Mouse (Mus musculus): ENCODE data around the gene 9230104L09Rik. TPM values are rescaled to one million over a fixed set of nuclear protein-coding genes. Genes with fewer than 3 reads are reported as not detected.
A peak's percentile ranks its signal among the peaks of the same experiment; 100 is the strongest.

Gene 9230104L09Rik
- polyA plus RNA-seq, 1 experiment = not detected

- TF ChIP-seq POLR2A (IDR thresholded peaks at IDR 0.05; ENCODE audit: low read depth, low read length) = no peak
- Histone ChIP-seq H3K27me3 (ENCODE audit: control insufficient read depth, insufficient read depth, low read length) (no peaks in the 10 kb centered on the region), H3K27ac (ENCODE audit: insufficient read depth, low read depth, low read length) (no peak overlapping the region), H3K4me1 (ENCODE audit: control insufficient read depth, insufficient read depth, insufficient read length, low read length) (no peaks in the 10 kb centered on the region), H3K36me3 (ENCODE audit: control insufficient read depth, insufficient read depth, low read length) (no peaks in the 10 kb centered on the region), H3K4me3 (ENCODE audit: low read depth, low read length) (no peak overlapping the region)
- 66% methylated on average over 4 of the region's 4 CpGs for WGBS
These were observed 7.3 kb downstream of the 9230104L09Rik start for GRCm38 (mm10) chr2:148857506-148857905.

- H3K27me3 ChIP-seq (ENCODE audit: control insufficient read depth, insufficient read depth, low read length) = no peaks in the 10 kb centered on the region
- no peaks in the 10 kb centered on the region for H3K36me3 ChIP-seq (ENCODE audit: control insufficient read depth, insufficient read depth, low read length)
- no peak overlapping the region for H3K4me3 ChIP-seq (ENCODE audit: low read depth, low read length)
- TF ChIP-seq CTCF (IDR thresholded peaks at IDR 0.05; ENCODE audit: extremely low read depth, insufficient read length, insufficient replicate concordance, low read depth, low read length) (no peak), POLR2A (IDR thresholded peaks at IDR 0.05; ENCODE audit: low read depth, low read length) (no peak)
- H3K27ac ChIP-seq (ENCODE audit: insufficient read depth, low read depth, low read length) = peak overlapping the region; percentile 66
- no peaks in the 10 kb centered on the region for H3K4me1 ChIP-seq (ENCODE audit: control insufficient read depth, insufficient read depth, insufficient read length, low read length)
- 36% methylated on average over 8 of the region's 8 CpGs for WGBS
These were observed 8.0 kb downstream of the 9230104L09Rik start for GRCm38 (mm10) chr2:148856630-148857400.

DNA sequence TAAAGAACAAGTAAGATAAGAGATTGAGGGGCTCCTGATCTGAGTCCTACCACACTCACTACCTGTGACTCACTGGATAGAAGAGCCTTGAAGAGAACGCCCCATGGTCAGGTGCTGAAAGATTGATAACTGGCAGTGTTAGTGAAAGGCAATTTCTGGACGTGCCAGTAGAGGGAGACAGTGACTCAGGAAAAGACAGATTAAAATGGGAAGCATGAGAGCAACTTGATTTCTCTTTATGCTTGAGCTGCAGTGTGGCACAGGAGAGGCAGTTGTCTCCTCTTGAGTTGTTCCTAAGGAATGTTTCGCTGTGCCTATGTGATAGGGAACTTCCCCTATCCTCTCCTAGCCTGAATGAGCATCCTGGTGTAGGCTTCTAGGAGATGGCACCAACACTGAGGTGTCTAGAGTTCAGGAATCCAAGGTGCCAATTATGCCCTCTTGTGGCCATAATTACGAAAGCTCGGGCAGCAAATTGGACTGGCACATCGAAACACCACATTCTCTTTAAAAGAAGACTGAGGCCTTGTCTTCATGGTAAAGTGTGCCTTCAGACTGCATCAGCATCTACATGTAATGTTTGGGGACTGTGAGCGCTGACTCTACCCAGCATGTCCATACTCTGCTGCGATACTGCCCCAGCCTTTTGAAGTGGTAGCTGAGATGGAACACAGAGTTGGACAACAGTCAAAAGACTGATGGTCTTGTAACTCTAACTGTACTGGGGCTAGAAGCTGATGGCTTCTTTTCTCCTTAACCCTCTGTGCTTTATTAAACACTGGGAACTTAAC is 13.5 kb downstream of the 9230104L09Rik start:
- H3K4me3 ChIP-seq (ENCODE audit: low read depth, low read length) = no peak overlapping the region
- WGBS = 36% methylated on average over 8 of the region's 8 CpGs
- no peak for TF ChIP-seq POLR2A (IDR thresholded peaks at IDR 0.05; ENCODE audit: low read depth, low read length)
- peak; percentile 67; the same call in 1 of the 2 replicates for TF ChIP-seq CTCF (IDR thresholded peaks at IDR 0.05; ENCODE audit: extremely low read depth, insufficient read length, insufficient replicate concordance, low read depth, low read length)
- H3K27me3 ChIP-seq (ENCODE audit: control insufficient read depth, insufficient read depth, low read length) = no peaks in the 10 kb centered on the region
- H3K4me1 ChIP-seq (ENCODE audit: control insufficient read depth, insufficient read depth, insufficient read length, low read length) = no peaks in the 10 kb centered on the region
- no peak overlapping the region for H3K27ac ChIP-seq (ENCODE audit: insufficient read depth, low read depth, low read length)
- H3K36me3 ChIP-seq (ENCODE audit: control insufficient read depth, insufficient read depth, low read length) = no peaks in the 10 kb centered on the region

DNA sequence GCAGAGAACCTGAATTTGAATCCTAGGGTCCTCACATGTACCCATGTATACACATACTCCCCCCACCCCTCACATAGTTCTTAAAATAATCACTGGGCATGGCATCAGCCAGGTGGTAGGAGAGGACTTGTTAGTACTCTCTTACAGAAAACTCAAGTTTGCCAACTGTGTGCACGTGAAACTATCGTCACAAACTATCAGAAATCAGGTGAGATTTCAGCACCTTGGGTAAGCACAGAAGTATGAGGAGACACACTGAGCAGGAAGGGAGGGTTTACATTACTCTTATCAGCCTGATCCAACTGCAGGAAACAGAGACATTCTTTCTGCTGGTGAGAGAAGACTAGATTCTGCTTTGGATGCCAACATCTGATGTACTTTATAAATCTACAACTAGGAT is 25.6 kb downstream of the 9230104L09Rik start:
- TF ChIP-seq CTCF (IDR thresholded peaks at IDR 0.05; ENCODE audit: extremely low read depth, insufficient read length, insufficient replicate concordance, low read depth, low read length) = no peak
- TF ChIP-seq POLR2A (IDR thresholded peaks at IDR 0.05; ENCODE audit: low read depth, low read length) = no peak
- H3K4me1 ChIP-seq (ENCODE audit: control insufficient read depth, insufficient read depth, insufficient read length, low read length) = no peaks in the 10 kb centered on the region
- H3K36me3 ChIP-seq (ENCODE audit: control insufficient read depth, insufficient read depth, low read length) = no peaks in the 10 kb centered on the region
- WGBS = 73% methylated on average over 2 of the region's 2 CpGs
- no peak overlapping the region for H3K4me3 ChIP-seq (ENCODE audit: low read depth, low read length)
- H3K27ac ChIP-seq (ENCODE audit: insufficient read depth, low read depth, low read length) = no peak overlapping the region
- H3K27me3 ChIP-seq (ENCODE audit: control insufficient read depth, insufficient read depth, low read length) = peaks cover 6% of the 10 kb centered on the region; the same call in 1 of the 2 replicates

GRCm38 (mm10) chr2:148838075-148838777 is 26.6 kb downstream of the 9230104L09Rik start:
- H3K27ac ChIP-seq (ENCODE audit: insufficient read depth, low read depth, low read length) = no peak overlapping the region
- no peak overlapping the region for H3K4me3 ChIP-seq (ENCODE audit: low read depth, low read length)
- TF ChIP-seq CTCF (IDR thresholded peaks at IDR 0.05; ENCODE audit: extremely low read depth, insufficient read length, insufficient replicate concordance, low read depth, low read length) (no peak), POLR2A (IDR thresholded peaks at IDR 0.05; ENCODE audit: low read depth, low read length) (no peak)
- no peaks in the 10 kb centered on the region for H3K4me1 ChIP-seq (ENCODE audit: control insufficient read depth, insufficient read depth, insufficient read length, low read length)
- H3K27me3 ChIP-seq (ENCODE audit: control insufficient read depth, insufficient read depth, low read length) = peaks cover 6% of the 10 kb centered on the region; the same call in 1 of the 2 replicates
- no peaks in the 10 kb centered on the region for H3K36me3 ChIP-seq (ENCODE audit: control insufficient read depth, insufficient read depth, low read length)
- 74% methylated on average over 5 of the region's 5 CpGs for WGBS

DNA sequence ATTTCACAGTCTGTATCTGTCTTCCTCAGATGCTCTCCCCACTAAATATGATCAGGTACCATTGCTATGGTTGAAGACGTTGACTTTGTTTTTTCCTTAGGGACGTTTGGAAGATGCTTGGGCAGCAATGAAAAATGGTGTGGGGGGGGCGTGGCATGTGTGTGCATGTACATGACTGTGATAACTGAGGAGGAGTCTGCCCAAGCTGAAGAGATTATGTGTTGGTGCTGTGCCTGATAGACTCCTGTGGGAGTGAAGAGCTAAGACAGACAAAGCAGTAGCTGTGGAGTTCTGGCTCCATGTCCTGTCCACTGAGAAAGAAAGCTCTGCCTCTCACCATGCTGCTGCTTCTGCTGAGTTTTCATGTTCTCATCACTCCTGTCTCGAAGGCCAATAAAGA is 29.9 kb downstream of the 9230104L09Rik start, which contains the start of gene Cst9:
Cst9 (plus strand) TSS at position 236 of the 400 bp plus-strand sequence.
- 32% methylated on average over 4 of the region's 4 CpGs for WGBS
- H3K27ac ChIP-seq (ENCODE audit: insufficient read depth, low read depth, low read length) = no peak within 1 kb of the TSS
- no peaks in the 10 kb centered on the region for H3K36me3 ChIP-seq (ENCODE audit: control insufficient read depth, insufficient read depth, low read length)
- H3K27me3 ChIP-seq (ENCODE audit: control insufficient read depth, insufficient read depth, low read length) = peaks cover 6% of the 10 kb centered on the region; the same call in 1 of the 2 replicates
- TF ChIP-seq POLR2A (IDR thresholded peaks at IDR 0.05; ENCODE audit: low read depth, low read length) = no peak
- no peak for TF ChIP-seq CTCF (IDR thresholded peaks at IDR 0.05; ENCODE audit: extremely low read depth, insufficient read length, insufficient replicate concordance, low read depth, low read length)
- no peak within 1 kb of the TSS for H3K4me3 ChIP-seq (ENCODE audit: low read depth, low read length)
- no peaks in the 10 kb centered on the region for H3K4me1 ChIP-seq (ENCODE audit: control insufficient read depth, insufficient read depth, insufficient read length, low read length)
